Mouse (Mus musculus): ENCODE data around the gene Cyp11a1. TPM values are rescaled to one million over a fixed set of nuclear protein-coding genes. Genes with fewer than 3 reads are reported as not detected.

Cyp11a1 gene
- polyA plus RNA-seq, 1 experiment from 2014 or later = 7.0 TPM

- ATAC-seq (ENCODE audit: low read depth) = no peak
- H3K9ac ChIP-seq (ENCODE audit: low read depth, low read length) = no peak overlapping the region
- WGBS = 72% methylated on average over 3 of the region's 3 CpGs
Observed at GRCm38 (mm10) chr9:57978858-57979257, 27.4 kb upstream of the Cyp11a1 start.

GRCm38 (mm10) chr9:57980570-57980969 lies 25.6 kb upstream of the Cyp11a1 start:
- Histone ChIP-seq H3K4me2 (ENCODE audit: low read depth, low read length) (no peak overlapping the region), H3K27me3 (replicated peaks; ENCODE audit: control insufficient read depth, insufficient read depth, low read length) (no peaks in the 10 kb centered on the region), H3K4me3 (ENCODE audit: low read depth, low read length) (no peak overlapping the region), H3K27ac (replicated peaks; ENCODE audit: low read depth, low read length) (no peak overlapping the region), H3K4me1 (ENCODE audit: control insufficient read depth, insufficient read depth, low read length) (no peaks in the 10 kb centered on the region), H3K9ac (ENCODE audit: low read depth, low read length) (no peak overlapping the region), H3K36me3 (ENCODE audit: control insufficient read depth, insufficient read depth, low read length) (no peaks in the 10 kb centered on the region), H3K9me3 (ENCODE audit: control insufficient read depth, low read length) (no peaks in the 10 kb centered on the region)
- WGBS = 83% methylated on average over 10 of the region's 10 CpGs
- ATAC-seq (ENCODE audit: low read depth) (no peak), DNase-seq (ENCODE audit: low spot score) (no peak)

More at GRCm38 (mm10) chr9:57978858-57979257, 27.4 kb upstream of the Cyp11a1 start:
- no peak overlapping the region for H3K4me3 ChIP-seq (ENCODE audit: low read depth, low read length)
- DNase-seq (ENCODE audit: low spot score) = no peak
- H3K4me1 ChIP-seq (ENCODE audit: control insufficient read depth, insufficient read depth, low read length) = no peaks in the 10 kb centered on the region
- no peaks in the 10 kb centered on the region for H3K27me3 ChIP-seq (replicated peaks; ENCODE audit: control insufficient read depth, insufficient read depth, low read length)
- H3K27ac ChIP-seq (replicated peaks; ENCODE audit: low read depth, low read length) = no peak overlapping the region
- no peaks in the 10 kb centered on the region for H3K36me3 ChIP-seq (ENCODE audit: control insufficient read depth, insufficient read depth, low read length)
- no peak overlapping the region for H3K4me2 ChIP-seq (ENCODE audit: low read depth, low read length)
- no peaks in the 10 kb centered on the region for H3K9me3 ChIP-seq (ENCODE audit: control insufficient read depth, low read length)

GRCm38 (mm10) chr9:57985304-57985703 lies 20.9 kb upstream of the Cyp11a1 start:
- Histone ChIP-seq H3K27ac (replicated peaks; ENCODE audit: low read depth, low read length) (no peak overlapping the region), H3K27me3 (replicated peaks; ENCODE audit: control insufficient read depth, insufficient read depth, low read length) (no peaks in the 10 kb centered on the region), H3K36me3 (ENCODE audit: control insufficient read depth, insufficient read depth, low read length) (no peaks in the 10 kb centered on the region), H3K9ac (ENCODE audit: low read depth, low read length) (no peak overlapping the region), H3K4me3 (ENCODE audit: low read depth, low read length) (no peak overlapping the region), H3K4me1 (ENCODE audit: control insufficient read depth, insufficient read depth, low read length) (no peaks in the 10 kb centered on the region), H3K4me2 (ENCODE audit: low read depth, low read length) (no peak overlapping the region), H3K9me3 (ENCODE audit: control insufficient read depth, low read length) (no peaks in the 10 kb centered on the region)
- ATAC-seq (ENCODE audit: low read depth) (no peak), DNase-seq (ENCODE audit: low spot score) (no peak)
- WGBS = 85% methylated on average over 8 of the region's 8 CpGs

- Histone ChIP-seq H3K9ac (ENCODE audit: low read depth, low read length) (no peak overlapping the region), H3K4me2 (ENCODE audit: low read depth, low read length) (no peak overlapping the region), H3K36me3 (ENCODE audit: control insufficient read depth, insufficient read depth, low read length) (no peaks in the 10 kb centered on the region), H3K27ac (replicated peaks; ENCODE audit: low read depth, low read length) (no peak overlapping the region), H3K9me3 (ENCODE audit: control insufficient read depth, low read length) (no peaks in the 10 kb centered on the region), H3K27me3 (replicated peaks; ENCODE audit: control insufficient read depth, insufficient read depth, low read length) (no peaks in the 10 kb centered on the region), H3K4me1 (ENCODE audit: control insufficient read depth, insufficient read depth, low read length) (no peaks in the 10 kb centered on the region), H3K4me3 (ENCODE audit: low read depth, low read length) (no peak overlapping the region)
- ATAC-seq (ENCODE audit: low read depth) (no peak), DNase-seq (ENCODE audit: low spot score) (no peak)
- 77% methylated on average over 7 of the region's 7 CpGs for WGBS
Observed at GRCm38 (mm10) chr9:57986293-57986692, 19.9 kb upstream of the Cyp11a1 start.

- 81% methylated on average over 2 of the region's 2 CpGs for WGBS
Observed at GRCm38 (mm10) chr9:57988098-57988497, 18.1 kb upstream of the Cyp11a1 start.

GRCm38 (mm10) chr9:57989309-57989708 lies 16.9 kb upstream of the Cyp11a1 start:
- no peak overlapping the region for H3K27ac ChIP-seq (replicated peaks; ENCODE audit: low read depth, low read length)
- no peak overlapping the region for H3K4me2 ChIP-seq (ENCODE audit: low read depth, low read length)
- H3K27me3 ChIP-seq (replicated peaks; ENCODE audit: control insufficient read depth, insufficient read depth, low read length) = no peaks in the 10 kb centered on the region
- no peaks in the 10 kb centered on the region for H3K9me3 ChIP-seq (ENCODE audit: control insufficient read depth, low read length)
- no peak overlapping the region for H3K4me3 ChIP-seq (ENCODE audit: low read depth, low read length)
- ATAC-seq (ENCODE audit: low read depth) = no peak
- DNase-seq (ENCODE audit: low spot score) = no peak
- 83% methylated on average over 6 of the region's 6 CpGs for WGBS
- H3K4me1 ChIP-seq (ENCODE audit: control insufficient read depth, insufficient read depth, low read length) = peaks cover 10% of the 10 kb centered on the region
- no peak overlapping the region for H3K9ac ChIP-seq (ENCODE audit: low read depth, low read length)
- no peaks in the 10 kb centered on the region for H3K36me3 ChIP-seq (ENCODE audit: control insufficient read depth, insufficient read depth, low read length)

More at GRCm38 (mm10) chr9:57988098-57988497, 18.1 kb upstream of the Cyp11a1 start:
- no peak for ATAC-seq (ENCODE audit: low read depth)
- no peaks in the 10 kb centered on the region for H3K27me3 ChIP-seq (replicated peaks; ENCODE audit: control insufficient read depth, insufficient read depth, low read length)
- no peak overlapping the region for H3K4me3 ChIP-seq (ENCODE audit: low read depth, low read length)
- DNase-seq (ENCODE audit: low spot score) = no peak
- H3K36me3 ChIP-seq (ENCODE audit: control insufficient read depth, insufficient read depth, low read length) = no peaks in the 10 kb centered on the region
- H3K9ac ChIP-seq (ENCODE audit: low read depth, low read length) = no peak overlapping the region
- no peak overlapping the region for H3K27ac ChIP-seq (replicated peaks; ENCODE audit: low read depth, low read length)
- H3K4me1 ChIP-seq (ENCODE audit: control insufficient read depth, insufficient read depth, low read length) = peaks cover 4% of the 10 kb centered on the region
- no peaks in the 10 kb centered on the region for H3K9me3 ChIP-seq (ENCODE audit: control insufficient read depth, low read length)
- no peak overlapping the region for H3K4me2 ChIP-seq (ENCODE audit: low read depth, low read length)

- H3K9me3 ChIP-seq (ENCODE audit: control insufficient read depth, low read length) = no peaks in the 10 kb centered on the region
- WGBS = 34% methylated on average over 10 of the region's 10 CpGs
- H3K4me3 ChIP-seq (ENCODE audit: low read depth, low read length) = no peak overlapping the region
- ATAC-seq (ENCODE audit: low read depth) (no peak), DNase-seq (ENCODE audit: low spot score) (no peak)
- peaks cover 10% of the 10 kb centered on the region for H3K4me1 ChIP-seq (ENCODE audit: control insufficient read depth, insufficient read depth, low read length)
- no peak overlapping the region for H3K9ac ChIP-seq (ENCODE audit: low read depth, low read length)
- H3K4me2 ChIP-seq (ENCODE audit: low read depth, low read length) = no peak overlapping the region
- no peaks in the 10 kb centered on the region for H3K36me3 ChIP-seq (ENCODE audit: control insufficient read depth, insufficient read depth, low read length)
- no peak overlapping the region for H3K27ac ChIP-seq (replicated peaks; ENCODE audit: low read depth, low read length)
- H3K27me3 ChIP-seq (replicated peaks; ENCODE audit: control insufficient read depth, insufficient read depth, low read length) = peaks cover 6% of the 10 kb centered on the region
Observed at GRCm38 (mm10) chr9:57990438-57991110, 15.6 kb upstream of the Cyp11a1 start.

- no peak overlapping the region for H3K4me3 ChIP-seq (ENCODE audit: low read depth, low read length)
- H3K4me1 ChIP-seq (ENCODE audit: control insufficient read depth, insufficient read depth, low read length) = peaks cover 10% of the 10 kb centered on the region
- H3K27ac ChIP-seq (replicated peaks; ENCODE audit: low read depth, low read length) = no peak overlapping the region
- no peak overlapping the region for H3K4me2 ChIP-seq (ENCODE audit: low read depth, low read length)
- 83% methylated on average over 3 of the region's 3 CpGs for WGBS
- peaks cover 18% of the 10 kb centered on the region for H3K27me3 ChIP-seq (replicated peaks; ENCODE audit: control insufficient read depth, insufficient read depth, low read length)
- DNase-seq (ENCODE audit: low spot score) (no peak), ATAC-seq (ENCODE audit: low read depth) (no peak)
- no peaks in the 10 kb centered on the region for H3K9me3 ChIP-seq (ENCODE audit: control insufficient read depth, low read length)
- H3K36me3 ChIP-seq (ENCODE audit: control insufficient read depth, insufficient read depth, low read length) = no peaks in the 10 kb centered on the region
- H3K9ac ChIP-seq (ENCODE audit: low read depth, low read length) = no peak overlapping the region
Observed at GRCm38 (mm10) chr9:57992060-57992459, 14.2 kb upstream of the Cyp11a1 start.

Data from embryonic facial prominence, embryonic 14.5 days (tissue).